Mouse (Mus musculus): ENCODE data around the gene Gm15217. TPM values are rescaled to one million over a fixed set of nuclear protein-coding genes. Genes with fewer than 3 reads are reported as not detected.

Gm15217 gene
- polyA plus RNA-seq, 1 experiment: not detected

DNA sequence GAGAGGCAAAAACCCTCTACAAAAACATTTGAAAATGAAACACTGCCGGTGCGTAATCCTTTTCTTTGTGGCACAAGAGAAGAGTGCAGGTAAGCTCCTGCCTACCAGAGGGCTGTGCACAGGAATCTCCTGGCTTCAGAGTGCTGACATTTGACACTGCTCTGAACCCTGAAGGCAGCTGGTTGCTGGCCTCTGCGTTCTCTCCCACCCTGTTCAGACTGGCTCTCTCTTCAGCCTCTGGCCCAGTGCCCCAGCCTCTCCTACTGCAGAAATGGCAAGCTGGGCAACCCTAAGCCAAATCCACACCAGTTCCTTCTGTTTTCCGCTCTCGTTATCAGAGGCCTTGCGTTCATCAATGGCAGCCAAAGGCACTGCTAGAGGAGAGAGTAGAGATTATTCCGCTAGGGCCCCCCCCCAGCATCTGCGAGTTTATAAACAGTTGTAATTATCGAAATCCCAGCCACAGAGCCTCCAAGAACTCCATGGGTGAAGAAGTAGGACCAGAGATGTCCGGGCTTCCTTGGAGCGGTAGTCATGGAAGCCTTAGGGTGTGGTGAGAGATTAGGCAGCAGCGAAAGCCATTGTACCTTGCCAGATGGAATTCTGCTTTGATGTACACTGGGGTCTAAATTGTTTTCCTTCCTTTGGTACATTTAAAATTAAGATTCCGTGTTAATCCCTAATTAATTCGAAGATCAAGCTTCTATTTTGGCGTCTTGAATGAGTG, 39.3 kb downstream of the Gm15217 start:
- no peaks in the 10 kb centered on the region for H3K36me3 ChIP-seq (ENCODE audit: control insufficient read depth, insufficient read depth, low read length)
- H3K27me3 ChIP-seq (ENCODE audit: control insufficient read depth, insufficient read depth, low read length): no peaks in the 10 kb centered on the region
- no peak overlapping the region for H3K4me3 ChIP-seq (ENCODE audit: control insufficient read depth, low read depth, low read length)
- TF ChIP-seq POLR2A (IDR thresholded peaks at IDR 0.05; ENCODE audit: control insufficient read depth, low read depth, low read length): no peak
- no peak for TF ChIP-seq CTCF (IDR thresholded peaks at IDR 0.05; ENCODE audit: control insufficient read depth, insufficient read depth, insufficient replicate concordance, low read depth, low read length)
- H3K4me1 ChIP-seq (ENCODE audit: control insufficient read depth, insufficient read depth, low read length): no peaks in the 10 kb centered on the region; the same call in 1 of the 2 replicates
- H3K27ac ChIP-seq (ENCODE audit: control insufficient read depth, insufficient read depth, low read depth, low read length): no peak overlapping the region

DNA sequence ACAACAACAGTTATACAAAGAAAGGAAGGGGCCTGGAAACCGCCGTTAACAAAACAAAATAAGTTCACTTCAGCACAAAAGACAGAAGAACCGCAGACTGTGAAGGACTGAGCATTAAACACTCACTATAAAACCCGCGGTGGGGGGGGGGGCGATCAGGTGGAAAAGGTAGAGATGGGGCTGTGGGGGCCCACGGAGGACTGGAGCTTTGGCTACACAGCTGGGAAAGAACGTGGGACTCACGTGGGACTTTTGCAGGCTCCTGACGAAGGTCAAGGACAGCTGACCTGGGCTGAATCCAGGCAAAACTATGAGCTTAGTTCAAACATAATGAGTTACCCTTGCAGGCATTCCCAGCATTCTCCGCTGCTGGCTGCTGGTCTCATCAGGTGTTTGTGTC, 40.1 kb downstream of the Gm15217 start:
- TF ChIP-seq POLR2A (IDR thresholded peaks at IDR 0.05; ENCODE audit: control insufficient read depth, low read depth, low read length) (no peak), CTCF (IDR thresholded peaks at IDR 0.05; ENCODE audit: control insufficient read depth, insufficient read depth, insufficient replicate concordance, low read depth, low read length) (no peak)
- no peaks in the 10 kb centered on the region for H3K27me3 ChIP-seq (ENCODE audit: control insufficient read depth, insufficient read depth, low read length)
- no peak overlapping the region for H3K27ac ChIP-seq (ENCODE audit: control insufficient read depth, insufficient read depth, low read depth, low read length)
- H3K4me1 ChIP-seq (ENCODE audit: control insufficient read depth, insufficient read depth, low read length): no peaks in the 10 kb centered on the region; the same call in 1 of the 2 replicates
- H3K36me3 ChIP-seq (ENCODE audit: control insufficient read depth, insufficient read depth, low read length): no peaks in the 10 kb centered on the region
- no peak overlapping the region for H3K4me3 ChIP-seq (ENCODE audit: control insufficient read depth, low read depth, low read length)

DNA sequence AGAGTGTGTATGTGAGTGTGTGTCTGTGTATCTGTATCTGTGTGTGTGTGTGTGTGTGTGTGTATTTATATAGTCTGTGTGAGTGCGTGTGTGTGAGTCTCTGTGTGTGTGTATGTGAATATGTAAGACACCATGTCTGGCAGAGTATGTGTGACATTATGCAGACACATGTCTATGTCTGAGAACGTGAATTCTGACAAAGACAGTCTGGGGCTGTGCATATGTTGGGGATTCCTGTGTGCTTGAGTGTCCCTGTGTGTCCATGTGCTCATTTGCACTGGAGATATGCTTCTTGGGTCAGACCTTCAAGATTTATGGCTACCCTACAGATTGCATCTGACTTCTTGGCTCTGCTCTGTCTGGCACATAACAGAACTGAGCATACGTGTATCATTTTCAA, 42.6 kb downstream of the Gm15217 start:
- Histone ChIP-seq H3K36me3 (ENCODE audit: control insufficient read depth, insufficient read depth, low read length) (no peaks in the 10 kb centered on the region), H3K4me1 (ENCODE audit: control insufficient read depth, insufficient read depth, low read length) (no peaks in the 10 kb centered on the region; the same call in 1 of the 2 replicates), H3K27me3 (ENCODE audit: control insufficient read depth, insufficient read depth, low read length) (no peaks in the 10 kb centered on the region), H3K4me3 (ENCODE audit: control insufficient read depth, low read depth, low read length) (no peak overlapping the region), H3K27ac (ENCODE audit: control insufficient read depth, insufficient read depth, low read depth, low read length) (no peak overlapping the region)
- TF ChIP-seq POLR2A (IDR thresholded peaks at IDR 0.05; ENCODE audit: control insufficient read depth, low read depth, low read length) (no peak), CTCF (IDR thresholded peaks at IDR 0.05; ENCODE audit: control insufficient read depth, insufficient read depth, insufficient replicate concordance, low read depth, low read length) (no peak)

DNA sequence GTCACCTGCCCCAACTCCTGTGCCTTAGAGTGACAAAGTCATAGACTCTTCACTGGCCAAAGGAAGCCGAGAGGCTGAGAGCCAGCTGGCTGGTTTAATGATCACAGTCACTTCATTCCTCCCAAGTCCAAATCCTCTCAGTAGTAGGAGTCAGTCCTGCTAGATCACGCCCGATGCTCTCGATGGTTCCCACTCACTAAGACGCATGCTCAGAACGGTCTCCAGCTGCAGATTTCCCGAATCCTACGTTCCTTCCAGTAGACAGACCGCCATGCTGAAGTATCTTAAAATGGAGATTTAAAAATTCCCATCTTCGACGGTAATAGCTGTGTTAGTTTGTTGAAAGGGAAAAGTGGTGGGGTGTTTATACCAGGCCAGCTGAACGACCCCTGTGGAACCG, 48.0 kb downstream of the Gm15217 start:
- Histone ChIP-seq H3K27ac (ENCODE audit: control insufficient read depth, insufficient read depth, low read depth, low read length) (no peak overlapping the region), H3K4me3 (ENCODE audit: control insufficient read depth, low read depth, low read length) (peak overlapping the region; percentile 50), H3K4me1 (ENCODE audit: control insufficient read depth, insufficient read depth, low read length) (peaks cover 7% of the 10 kb centered on the region), H3K36me3 (ENCODE audit: control insufficient read depth, insufficient read depth, low read length) (no peaks in the 10 kb centered on the region), H3K27me3 (ENCODE audit: control insufficient read depth, insufficient read depth, low read length) (no peaks in the 10 kb centered on the region)
- no peak for TF ChIP-seq POLR2A (IDR thresholded peaks at IDR 0.05; ENCODE audit: control insufficient read depth, low read depth, low read length)
- TF ChIP-seq CTCF (IDR thresholded peaks at IDR 0.05; ENCODE audit: control insufficient read depth, insufficient read depth, insufficient replicate concordance, low read depth, low read length): no peak

DNA sequence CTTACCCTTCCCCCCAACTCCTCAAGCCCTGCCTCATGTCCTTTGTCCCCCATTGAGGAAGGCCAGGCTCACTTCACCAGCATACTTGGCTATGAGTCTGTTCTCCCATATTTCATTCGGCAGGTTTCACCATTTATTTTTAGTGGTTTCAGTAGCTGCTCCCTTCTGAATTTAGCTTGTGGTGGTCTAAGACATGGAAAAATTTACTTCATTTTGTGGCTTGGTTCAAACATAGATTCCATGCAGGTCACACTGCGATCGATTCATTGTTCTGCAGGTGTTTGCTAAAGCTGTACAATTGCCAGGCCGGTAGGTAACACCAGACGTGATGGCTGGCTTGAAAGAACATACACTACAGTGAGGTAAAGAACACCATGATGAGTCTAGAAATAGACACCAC, 51.0 kb downstream of the Gm15217 start:
- Histone ChIP-seq H3K27me3 (ENCODE audit: control insufficient read depth, insufficient read depth, low read length) (no peaks in the 10 kb centered on the region), H3K27ac (ENCODE audit: control insufficient read depth, insufficient read depth, low read depth, low read length) (no peak overlapping the region), H3K4me1 (ENCODE audit: control insufficient read depth, insufficient read depth, low read length) (peaks cover 7% of the 10 kb centered on the region), H3K4me3 (ENCODE audit: control insufficient read depth, low read depth, low read length) (no peak overlapping the region), H3K36me3 (ENCODE audit: control insufficient read depth, insufficient read depth, low read length) (no peaks in the 10 kb centered on the region)
- no peak for TF ChIP-seq POLR2A (IDR thresholded peaks at IDR 0.05; ENCODE audit: control insufficient read depth, low read depth, low read length)
- TF ChIP-seq CTCF (IDR thresholded peaks at IDR 0.05; ENCODE audit: control insufficient read depth, insufficient read depth, insufficient replicate concordance, low read depth, low read length): no peak

Other genes starting within 250 kb of the Gm15217 start
- 5.0 and 5.7 TPM in 2 replicates for gene Bmp4, start 11.3 kb downstream of the Gm15217 start, polyA plus RNA-seq (2012; rRNA removed)